Mouse (Mus musculus) heart, postnatal 0 days (tissue): ENCODE measurements around the gene Rbks.

Experiments
- CTCF ChIP-seq: IDR thresholded peaks from 2 replicates; pipeline ENCODE4 v1.5.1; 2016; ENCODE audit warnings: antibody characterized with exemption, control low read depth, low read depth
- EP300 ChIP-seq: IDR thresholded peaks from 2 replicates; pipeline ENCODE4 v1.6.1; 2016; ENCODE audit warnings: antibody characterized with exemption, low read depth

- no peak for TF ChIP-seq CTCF
- peak; percentile 93 for TF ChIP-seq EP300
These were observed 885 bp upstream of the Rbks start for GRCm38 (mm10) chr5:31698297-31698726.
